Mouse (Mus musculus): Measurements from ENCODE around the gene Gbgt1.

The Gbgt1 gene

DNA sequence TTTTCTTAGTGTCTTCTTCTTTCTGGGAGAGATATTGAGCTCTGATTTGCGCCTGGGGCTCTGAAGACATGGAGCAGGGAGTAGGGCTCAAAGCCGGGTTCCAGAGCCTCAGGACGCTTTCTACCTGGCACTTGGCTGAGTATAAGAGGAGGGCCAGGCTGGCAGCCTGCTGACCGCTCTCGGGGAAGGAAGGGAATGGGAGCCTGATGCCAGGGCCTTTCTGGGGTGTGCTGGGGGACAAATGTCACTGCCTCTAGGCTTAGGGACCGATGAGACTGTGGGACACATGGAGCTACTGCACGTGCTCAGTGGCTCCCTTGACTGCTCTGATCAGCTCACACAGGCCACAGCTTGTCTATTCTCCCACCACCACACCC, 31.7 kb downstream of the Gbgt1 start:
- no peak for DNase-seq (ENCODE audit: low read depth, low spot score)

DNA sequence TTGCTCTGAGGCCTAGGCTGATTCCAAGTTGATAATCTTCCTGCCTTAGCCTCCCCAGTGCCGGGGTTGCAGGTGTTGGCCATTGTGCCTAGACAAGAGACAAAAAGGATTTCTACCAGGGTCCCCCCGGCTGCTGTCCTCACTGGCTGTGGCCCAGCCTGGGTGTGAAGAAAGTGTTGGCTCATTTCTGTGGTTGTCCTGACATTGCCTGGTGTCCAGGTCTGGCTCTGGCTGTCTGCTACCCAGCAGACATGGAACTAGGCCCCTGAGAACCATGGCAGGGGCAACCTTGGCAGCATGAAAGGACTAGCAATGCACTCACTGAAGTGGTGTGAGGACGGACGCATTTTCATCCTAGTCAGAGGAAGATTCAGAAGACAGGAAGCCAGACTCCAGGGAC, 33.2 kb downstream of the Gbgt1 start:
- no peak for DNase-seq (ENCODE audit: low read depth, low spot score)

DNA sequence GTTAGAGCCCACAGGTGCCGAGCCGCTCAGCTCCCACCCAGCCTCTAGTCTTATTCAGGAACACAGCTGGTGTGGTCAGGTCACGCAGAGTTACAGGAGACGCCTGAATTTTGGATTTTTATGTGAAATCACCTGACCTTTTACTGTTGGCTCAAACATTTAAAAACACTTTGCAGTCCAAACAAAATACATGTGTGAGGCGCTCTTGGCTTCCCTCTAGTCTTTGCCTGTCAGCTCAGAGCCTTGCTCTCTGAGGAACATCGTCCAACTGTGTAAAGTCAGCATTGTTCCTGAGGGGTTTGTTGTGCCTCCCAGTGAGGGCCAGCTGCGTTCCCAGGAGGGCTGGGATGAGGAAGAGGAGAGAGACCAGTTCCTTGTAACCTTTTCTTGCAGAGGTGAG, 33.6 kb downstream of the Gbgt1 start:
- no peak for DNase-seq (ENCODE audit: low read depth, low spot score)

DNA sequence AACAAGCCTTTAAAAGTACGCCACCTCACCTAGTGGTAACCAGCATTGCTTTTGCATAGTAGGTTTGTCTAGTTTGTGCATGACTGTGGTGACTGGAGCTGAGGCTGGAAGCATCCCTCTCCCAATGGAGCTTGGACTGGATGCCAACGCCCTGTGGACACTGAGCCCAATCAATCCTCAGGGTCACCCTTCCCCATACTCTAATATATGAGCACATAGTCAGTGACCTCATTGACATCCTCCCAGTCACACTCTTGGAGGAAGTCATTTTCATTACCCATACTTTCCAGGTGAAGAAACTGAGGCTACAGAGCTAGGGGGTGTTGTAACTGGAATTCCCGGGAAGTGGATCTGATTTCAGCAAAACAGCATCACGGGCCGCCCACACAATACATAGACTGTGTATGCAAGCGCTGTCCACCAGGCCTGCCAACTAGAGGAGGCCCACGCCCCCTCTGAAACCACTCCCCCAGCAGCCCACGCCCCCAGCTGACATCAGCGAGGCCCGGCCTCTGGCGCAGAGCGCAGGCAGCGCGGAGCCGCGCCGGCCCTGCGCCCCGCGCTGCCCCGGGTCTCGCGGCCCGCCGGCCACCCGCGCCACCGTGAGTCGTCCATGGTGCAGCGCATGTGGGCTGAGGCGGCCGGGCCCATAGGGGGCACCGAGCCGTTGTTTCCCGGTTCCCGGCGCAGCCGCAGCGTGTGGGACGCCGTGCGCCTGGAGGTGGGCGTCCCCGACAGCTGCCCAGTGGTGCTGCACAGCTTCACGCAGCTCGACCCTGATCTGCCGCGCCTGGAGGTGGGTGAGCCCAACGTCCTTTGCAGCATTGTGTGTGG, 36.5 kb downstream of the Gbgt1 start:
- peak; percentile 82 for DNase-seq (ENCODE audit: low read depth, low spot score)

DNA sequence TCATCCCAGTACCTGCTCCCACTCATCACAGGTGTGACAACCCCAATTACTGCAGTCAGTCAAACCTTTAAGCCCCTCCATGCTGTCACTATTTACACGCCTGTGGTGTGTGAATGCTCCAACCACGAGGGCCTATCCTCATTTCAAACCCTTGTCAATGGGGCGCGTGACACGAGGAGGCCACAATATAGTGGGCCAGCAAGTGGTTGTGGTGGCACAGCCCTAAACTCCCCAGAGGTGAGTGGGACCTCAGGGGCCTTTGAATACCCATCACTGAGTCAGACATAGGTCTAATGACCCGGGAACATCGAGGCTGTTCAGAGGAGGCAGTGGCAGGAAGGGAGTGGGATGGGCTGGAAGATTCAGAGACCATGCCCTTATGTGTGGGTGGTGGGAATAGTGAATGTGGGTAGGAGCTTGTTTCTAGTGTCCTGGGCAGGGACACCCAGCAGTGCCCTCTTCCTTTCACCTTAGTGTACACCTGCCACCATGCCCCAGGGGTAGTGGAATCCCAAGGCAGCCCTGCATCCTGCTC, 37.3 kb downstream of the Gbgt1 start:
- no peak for DNase-seq (ENCODE audit: low read depth, low spot score)

DNA sequence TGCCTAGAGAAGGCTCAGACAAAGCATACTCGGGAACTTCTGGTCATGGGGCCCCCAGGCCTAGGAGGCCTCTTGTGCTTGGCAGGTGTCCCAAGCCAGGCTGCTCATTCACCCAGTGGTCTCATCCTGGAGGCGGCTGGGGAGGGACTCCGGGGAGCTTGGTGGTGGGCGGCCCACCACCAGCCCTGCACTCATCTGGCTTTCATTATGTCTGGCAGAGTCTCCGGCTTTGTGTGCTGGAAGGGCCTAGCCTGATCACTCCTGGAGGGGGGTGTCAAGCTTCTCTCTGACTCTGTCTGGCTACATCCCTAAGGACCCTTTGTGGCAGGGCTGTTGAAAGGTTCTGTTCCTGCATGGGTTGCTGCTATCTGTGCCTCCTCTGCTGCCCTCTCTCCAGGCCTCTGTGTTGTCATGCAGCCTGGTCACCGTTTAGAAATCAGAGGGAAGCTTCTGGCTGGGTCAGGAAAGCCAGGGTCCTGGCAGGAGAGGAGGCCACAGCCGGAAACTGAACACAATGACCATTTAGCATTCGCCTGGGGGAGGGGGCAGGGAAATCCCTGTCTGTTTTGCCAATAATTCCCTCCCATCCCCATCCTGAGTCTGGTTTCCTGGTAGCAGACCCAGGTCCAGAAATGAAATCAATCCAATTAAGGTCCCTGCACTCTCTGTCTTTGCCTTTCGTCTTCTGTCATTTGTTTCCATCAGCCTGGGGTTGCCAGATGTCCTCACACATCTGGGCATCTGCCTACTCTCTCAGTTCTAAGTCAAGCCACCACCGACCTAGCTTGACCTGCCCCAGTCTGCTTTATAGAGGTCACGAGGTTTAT, 38.0 kb downstream of the Gbgt1 start:
- no peak for DNase-seq (ENCODE audit: low read depth, low spot score)

DNA sequence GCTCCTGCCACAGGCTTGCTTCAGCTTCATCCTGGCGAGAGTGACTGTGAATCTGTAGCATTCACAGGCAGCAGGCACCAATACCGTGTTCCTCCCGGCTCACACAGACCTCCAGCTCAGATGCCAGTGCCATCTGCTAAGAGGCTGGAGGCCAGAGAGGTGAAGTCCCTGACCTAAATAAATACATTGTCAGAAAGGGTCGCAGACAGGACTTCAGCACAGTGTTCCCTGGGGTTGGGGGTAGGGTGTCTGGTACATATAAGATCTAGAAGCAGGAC, 38.5 kb downstream of the Gbgt1 start:
- no peak for DNase-seq (ENCODE audit: low read depth, low spot score)

DNA sequence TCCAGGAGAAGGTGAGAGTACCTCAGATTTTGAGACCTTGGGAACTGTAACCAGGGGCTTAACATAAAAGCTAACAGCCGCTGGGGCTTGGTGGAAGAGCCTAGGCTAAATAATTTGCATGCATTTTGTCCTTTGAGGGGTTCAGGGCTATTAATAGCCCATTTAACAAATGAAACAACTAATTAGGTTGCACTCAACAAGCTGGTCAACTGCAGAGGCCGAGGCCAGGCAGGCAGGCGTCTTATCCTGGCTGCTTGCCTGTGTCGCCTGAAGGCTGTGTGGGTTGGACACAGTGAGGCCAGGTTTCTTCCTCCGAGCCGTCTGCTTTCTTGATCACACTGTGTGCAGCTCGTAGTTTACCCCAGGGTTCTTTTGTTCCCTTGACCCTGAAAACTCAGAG, 39.0 kb downstream of the Gbgt1 start:
- no peak for DNase-seq (ENCODE audit: low read depth, low spot score)

DNA sequence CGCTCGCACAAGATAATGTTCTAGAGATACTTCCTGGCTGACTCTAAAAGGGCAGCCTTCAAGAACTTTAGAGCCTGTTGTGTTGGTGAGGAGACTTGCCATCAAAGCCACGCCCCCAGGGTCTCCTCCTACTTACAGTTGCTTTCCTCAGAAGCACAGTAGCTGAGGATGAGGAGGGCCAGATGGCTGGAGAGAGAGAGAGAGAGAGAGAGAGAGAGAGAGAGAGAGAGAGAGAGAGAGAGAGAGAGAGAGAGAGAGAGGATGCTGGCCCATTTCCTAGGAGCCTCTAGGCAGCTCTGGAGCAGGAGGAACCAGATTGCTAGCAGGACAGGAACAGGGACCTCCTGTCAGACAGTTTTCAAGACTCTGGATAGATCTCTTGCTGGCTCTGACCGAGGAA, 39.5 kb downstream of the Gbgt1 start:
- no peak for DNase-seq (ENCODE audit: low read depth, low spot score)

DNA sequence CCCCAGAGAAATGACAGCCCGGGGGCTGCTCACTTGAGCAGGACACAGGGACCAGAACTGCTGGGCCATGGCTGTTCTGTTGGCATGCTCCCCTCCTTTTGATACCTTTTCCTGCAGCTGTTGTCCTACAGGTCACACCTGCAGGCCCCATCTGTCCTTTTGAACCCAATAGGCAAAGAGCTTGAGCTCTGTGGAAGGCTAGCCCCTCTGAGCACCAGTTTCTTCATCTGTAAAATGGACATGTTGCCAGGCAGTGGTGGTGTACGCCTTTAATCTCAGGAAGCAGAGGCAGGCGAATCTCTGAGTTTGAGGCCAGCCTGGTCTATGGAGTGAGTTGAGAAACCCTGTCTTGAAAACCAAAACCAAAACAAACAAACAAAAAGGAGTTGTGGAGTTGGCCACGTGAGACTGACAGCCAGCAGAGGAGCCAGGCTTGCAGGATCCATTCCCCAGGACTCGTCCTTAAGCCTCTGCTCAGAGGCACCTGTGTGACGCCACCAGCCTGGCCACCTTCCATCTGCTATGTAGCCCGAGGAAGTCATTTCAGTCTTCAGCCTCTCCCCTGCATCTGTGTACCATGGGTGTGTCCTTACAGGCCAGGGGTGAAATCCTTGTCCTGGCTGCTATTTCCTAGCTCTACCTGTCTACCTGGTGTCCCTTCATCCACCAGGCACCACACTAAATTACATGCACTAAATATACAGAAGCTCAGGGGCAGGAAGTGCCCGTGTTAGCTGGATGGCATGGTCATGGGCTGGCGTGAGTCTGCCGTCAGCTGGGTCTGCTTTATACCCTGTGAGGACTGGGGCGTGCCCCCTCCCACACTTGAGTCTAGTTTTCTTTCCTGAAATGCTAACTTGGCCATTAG, 40.3 kb downstream of the Gbgt1 start:
- no peak for DNase-seq (ENCODE audit: low read depth, low spot score)

DNA sequence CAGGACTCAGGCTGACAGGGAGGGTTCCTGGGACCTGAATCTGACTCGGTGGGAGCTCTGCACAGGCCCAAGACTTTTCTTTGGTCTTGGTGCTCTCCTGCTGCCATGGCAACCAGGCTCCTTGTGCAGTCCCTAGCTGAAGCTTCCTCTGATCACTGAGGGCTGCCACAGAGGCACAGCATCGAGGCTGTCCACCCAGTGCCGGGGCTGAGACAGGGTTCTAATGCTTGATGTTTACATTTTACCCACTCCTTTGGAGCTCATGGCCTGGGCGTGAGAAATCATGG, 40.9 kb downstream of the Gbgt1 start:
- no peak for DNase-seq (ENCODE audit: low read depth, low spot score)

DNA sequence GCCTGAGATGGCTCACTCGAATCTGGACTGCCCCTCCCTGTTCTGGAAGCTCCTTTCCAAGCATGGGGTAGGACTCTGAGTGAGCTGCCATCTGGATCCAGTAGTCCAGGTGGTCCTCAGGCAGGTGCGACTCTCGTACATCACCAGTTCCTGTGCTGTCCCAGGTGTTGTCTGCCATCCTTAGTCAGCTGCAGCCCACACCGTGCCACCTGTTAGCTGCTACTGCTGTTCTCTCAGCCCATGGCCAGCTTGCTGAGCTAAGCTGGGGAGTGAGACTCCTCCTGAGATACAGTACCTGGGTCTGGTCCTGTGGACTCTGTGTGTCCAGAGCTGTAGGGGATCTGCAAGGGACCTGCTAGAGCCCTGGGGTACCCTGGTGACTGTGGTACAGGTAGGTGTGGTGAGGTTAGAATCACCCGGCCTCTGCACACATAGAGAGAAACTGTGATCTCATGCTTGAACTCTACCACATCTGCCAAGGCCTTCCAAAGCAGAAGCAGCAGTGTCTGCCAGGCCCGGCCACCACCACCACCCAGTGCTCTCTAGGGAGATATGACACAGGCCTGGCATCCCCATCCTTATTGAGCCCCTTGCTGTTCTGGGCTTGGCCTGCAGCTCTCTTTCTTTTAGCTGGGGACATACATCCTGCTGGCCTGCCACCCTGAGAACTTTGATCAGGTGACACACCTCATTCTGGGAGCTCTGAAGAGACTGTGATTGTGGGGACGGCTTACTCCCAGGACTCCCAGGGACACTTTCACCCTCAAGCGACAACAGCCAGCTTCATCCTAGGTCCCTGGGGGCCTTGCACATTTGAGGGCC, 41.5 kb downstream of the Gbgt1 start:
- no peak for DNase-seq (ENCODE audit: low read depth, low spot score)

DNA sequence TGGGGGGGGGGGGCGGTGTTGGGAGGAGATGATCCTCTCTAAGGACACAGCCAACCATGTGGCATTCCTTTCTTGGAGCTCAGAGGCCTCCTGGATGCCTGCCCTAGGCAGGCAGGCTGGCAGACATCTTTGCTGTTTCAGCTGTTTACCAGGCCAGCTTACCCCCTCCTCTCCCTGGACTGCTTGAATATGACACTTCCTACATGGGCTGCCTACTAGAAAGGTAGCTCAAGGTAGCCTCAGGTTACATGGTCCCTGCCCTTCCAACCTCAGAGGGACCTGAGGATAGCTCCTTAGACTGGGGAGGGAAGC, 42.1 kb downstream of the Gbgt1 start:
- DNase-seq (ENCODE audit: low read depth, low spot score): no peak

DNA sequence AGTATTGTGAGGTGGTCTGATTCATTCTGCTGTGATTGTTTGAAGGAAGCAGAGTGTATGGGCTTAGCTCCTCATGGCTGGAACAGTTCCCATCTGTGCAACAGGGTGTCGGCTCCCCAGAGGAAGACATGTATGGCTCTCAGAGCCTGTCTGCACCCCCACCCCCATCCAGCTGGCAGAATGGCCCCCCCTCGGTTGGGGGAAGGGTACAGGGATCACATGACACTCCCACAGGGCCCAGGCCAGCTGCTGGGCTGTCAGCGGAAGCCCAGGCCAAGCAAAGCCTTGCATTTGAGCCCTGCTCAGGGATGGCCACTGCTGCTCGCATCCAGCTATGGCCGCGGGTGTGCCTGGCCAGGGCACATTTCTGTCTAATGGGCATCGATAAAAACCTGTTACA, 42.5 kb downstream of the Gbgt1 start:
- no peak for DNase-seq (ENCODE audit: low read depth, low spot score)

DNA sequence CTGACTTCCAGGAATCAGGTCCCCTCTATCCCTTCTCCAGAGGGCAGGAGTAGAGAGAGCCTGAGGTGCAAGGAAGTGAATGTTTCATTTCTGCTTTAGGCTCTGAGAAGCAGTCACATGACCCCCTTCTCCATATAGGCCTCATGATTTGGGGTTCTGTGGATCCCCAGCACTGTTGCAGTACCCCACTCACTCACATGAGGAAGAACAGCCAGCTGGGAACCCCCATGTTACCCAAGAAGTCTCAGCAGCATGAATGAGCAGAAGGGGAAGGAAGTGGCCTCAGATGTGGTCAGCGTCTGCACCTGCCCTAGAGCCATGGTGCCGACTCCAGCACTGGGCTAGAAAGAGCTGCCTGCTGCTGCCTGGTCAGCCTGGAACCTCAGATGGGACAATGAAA, 43.3 kb downstream of the Gbgt1 start:
- DNase-seq (ENCODE audit: low read depth, low spot score): no peak

DNA sequence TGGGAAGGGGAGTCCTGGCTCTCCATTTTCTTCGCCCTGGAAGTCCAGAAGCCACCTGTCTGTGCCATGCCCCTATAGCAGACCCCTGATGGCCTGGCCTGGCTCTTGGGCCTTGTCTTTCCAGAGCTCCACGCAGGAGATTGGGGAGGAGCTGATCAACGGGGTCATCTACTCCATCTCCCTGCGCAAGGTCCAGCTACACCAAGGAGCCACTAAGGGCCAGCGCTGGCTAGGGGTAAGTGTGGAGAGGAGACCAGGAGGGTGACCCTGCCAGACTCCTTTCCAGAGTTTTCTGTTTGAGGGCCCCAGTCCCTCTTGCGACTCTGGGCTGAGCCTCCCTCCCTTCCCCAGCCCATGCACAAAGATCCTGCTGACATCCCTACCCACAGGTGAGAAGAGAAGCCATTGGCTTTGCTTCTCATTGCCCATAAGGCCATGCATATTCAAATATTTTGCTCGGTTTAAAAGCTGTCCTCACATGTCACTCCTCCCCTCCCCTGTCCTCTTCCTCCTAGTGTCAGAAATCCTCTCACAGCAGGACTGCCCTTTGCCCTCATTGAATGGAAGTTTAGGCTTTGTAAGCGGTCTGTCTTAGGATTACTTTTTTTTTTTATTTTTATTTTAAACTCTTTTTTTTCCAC, 44.0 kb downstream of the Gbgt1 start:
- no peak for DNase-seq (ENCODE audit: low read depth, low spot score)

DNA sequence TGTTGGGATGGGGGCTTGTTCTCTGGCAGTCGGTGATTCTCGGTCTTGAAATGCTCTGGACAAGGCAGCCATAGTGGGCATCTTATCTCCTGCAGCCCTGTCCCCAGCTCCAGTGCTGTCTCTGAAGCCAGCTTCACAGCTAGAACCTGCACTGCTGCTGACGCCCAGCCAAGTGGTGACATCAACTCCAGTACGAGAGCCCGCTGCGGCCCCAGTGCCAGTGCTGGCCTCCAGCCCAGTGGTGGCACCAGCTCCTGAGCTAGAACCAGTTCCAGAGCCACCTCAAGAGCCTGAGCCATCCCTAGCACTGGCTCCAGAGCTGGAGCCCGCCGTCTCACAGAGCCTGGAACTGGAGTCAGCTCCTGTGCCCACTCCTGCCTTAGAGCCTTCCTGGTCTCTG, 47.2 kb downstream of the Gbgt1 start:
- no peak for DNase-seq (ENCODE audit: low read depth, low spot score)

DNA sequence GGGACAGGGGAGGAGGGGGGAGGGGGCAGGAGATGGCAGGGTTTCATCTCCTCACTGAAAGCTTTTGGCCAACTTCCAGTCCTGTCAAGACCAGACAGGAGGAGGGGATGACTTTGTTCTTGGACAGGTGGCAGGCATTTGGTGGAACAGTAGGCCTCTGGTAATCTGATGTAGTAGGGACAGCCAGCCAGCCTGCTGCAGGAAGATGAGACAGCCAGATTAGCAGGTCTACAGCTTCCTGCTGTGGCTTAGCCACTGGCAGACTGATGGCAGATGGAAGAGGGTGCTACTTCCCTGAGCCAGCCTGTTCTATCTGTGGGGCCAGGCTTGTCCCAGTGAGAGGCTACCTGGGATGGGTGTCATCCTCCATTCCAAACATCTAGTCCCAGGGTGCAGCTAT, 49.3 kb downstream of the Gbgt1 start:
- no peak for DNase-seq (ENCODE audit: low read depth, low spot score)

DNA sequence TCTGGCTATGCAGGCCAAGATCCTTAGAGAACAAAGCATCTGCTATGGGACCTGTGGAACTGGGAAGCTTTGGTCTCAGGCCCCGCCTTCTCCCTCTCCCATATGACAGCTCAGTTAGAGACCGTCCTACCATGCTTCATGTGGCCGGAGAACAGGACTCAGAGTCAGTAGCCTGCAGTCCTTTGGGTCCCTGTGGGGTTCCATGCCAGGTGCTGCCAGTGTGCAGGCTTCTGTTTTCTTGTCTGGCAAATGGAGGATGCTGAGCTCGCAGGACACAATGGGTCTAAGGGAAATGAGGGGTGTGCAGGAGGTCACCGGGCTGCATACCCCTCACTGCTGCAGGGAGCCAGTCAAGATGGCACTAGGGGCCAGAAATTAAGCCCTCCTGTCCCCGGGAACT, 49.9 kb downstream of the Gbgt1 start:
- DNase-seq (ENCODE audit: low read depth, low spot score): no peak

DNA sequence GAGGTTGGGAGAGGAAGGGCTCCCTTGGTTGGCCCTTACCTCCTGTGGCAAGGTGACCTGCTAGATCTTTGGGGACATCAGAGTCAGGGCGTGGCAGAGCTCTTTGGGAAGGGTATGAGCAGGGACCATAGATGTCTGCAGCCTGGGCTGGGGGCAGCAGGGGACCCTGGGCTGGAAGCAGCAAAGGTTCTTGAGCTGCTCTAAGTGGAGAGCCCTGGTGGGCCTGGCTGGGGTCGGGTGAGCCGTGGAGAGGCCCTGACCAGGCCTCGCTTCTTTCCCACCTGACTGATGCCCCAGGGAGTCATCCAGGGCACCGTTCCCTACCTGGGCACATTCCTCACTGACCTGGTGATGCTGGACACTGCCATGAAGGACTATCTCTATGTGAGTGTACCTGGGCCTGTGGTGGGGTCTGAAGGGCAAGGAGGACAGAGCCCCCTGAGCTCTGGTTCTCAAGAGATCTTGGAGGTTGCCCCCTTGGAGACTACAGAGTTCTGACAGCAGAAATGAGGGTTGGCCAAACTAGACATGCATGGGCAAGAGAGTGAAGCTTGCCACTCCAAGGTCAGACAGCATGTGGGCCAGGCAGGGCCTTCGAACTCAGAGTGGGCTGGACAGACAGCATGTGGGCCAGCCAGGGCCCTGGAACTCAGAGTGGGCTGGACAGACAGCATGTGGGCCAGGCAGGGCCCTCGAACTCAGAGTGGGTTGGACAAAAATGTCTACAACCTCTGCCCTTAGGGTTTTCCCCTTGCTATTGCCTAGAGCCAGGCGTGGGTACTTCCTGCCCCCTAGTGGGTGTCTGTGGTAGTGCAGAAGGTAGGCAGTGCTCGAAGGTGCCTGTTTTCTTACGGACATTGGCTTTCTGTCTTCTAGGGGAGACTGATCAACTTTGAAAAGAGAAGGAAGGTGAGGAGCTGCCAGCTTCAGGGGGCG, 50.8 kb downstream of the Gbgt1 start:
- peak; percentile 67 for DNase-seq (ENCODE audit: low read depth, low spot score)

Measured in embryo, embryonic 11.5 days (tissue).